Mouse (Mus musculus) liver, adult 2 months (tissue): ENCODE results near the gene Rbbp6. TPM values are rescaled to one million over a fixed set of nuclear protein-coding genes. Genes with fewer than 3 reads are reported as not detected.

Experiments used
- DNase-seq: peaks from one replicate; pipeline ENCODE4 v3.0.0-alpha.2; 2011; ENCODE audit warnings: low read depth, low spot score; ENCODE audit errors: extremely low read depth
- H3K27ac ChIP-seq: fragments of 200-500 bp; replicated peaks from 2 replicates; pipeline ENCODE4 v1.5.1; 2012; ENCODE audit warnings: low read depth, mild to moderate bottlenecking, control low read depth, inconsistent platforms, low read length; ENCODE audit not compliant: insufficient read depth
- H3K27me3 ChIP-seq: fragments of 200-500 bp; 2 replicates; pipeline ENCODE4 v1.6.1; 2012; ENCODE audit warnings: mild to moderate bottlenecking, moderate library complexity, low read length, inconsistent platforms; ENCODE audit not compliant: control insufficient read depth, insufficient read depth
- H3K36me3 ChIP-seq: fragments of 200-500 bp; 2 replicates; pipeline ENCODE4 v1.6.1; 2012; ENCODE audit warnings: low read length, inconsistent platforms; ENCODE audit not compliant: control insufficient read depth, insufficient read depth
- H3K4me1 ChIP-seq: fragments of 200-500 bp; 2 replicates; pipeline ENCODE4 v1.6.1; 2011; ENCODE audit warnings: low read length; ENCODE audit not compliant: control insufficient read depth, insufficient read depth
- H3K4me3 ChIP-seq: fragments of 200-500 bp; 2 replicates; pipeline ENCODE4 v1.5.1; 2011; ENCODE audit warnings: low read depth, mild to moderate bottlenecking, control low read depth, low read length, moderate library complexity; ENCODE audit not compliant: insufficient read depth
- H3K79me2 ChIP-seq: fragments of 200-500 bp; 2 replicates; pipeline ENCODE4 v1.6.1; 2012; ENCODE audit warnings: inconsistent platforms, mild to moderate bottlenecking, low read length, moderate library complexity; ENCODE audit not compliant: control insufficient read depth, insufficient read depth
- H3K9ac ChIP-seq: fragments of 200-500 bp; 2 replicates; pipeline ENCODE4 v1.6.1; 2012; ENCODE audit warnings: low read depth, mild to moderate bottlenecking, control low read depth, inconsistent platforms, low read length
- CTCF ChIP-seq: fragments of 200-500 bp; IDR thresholded peaks from 2 replicates; pipeline ENCODE4 v1.5.1; 2011; ENCODE audit warnings: low read depth, low read length, control low read depth
- POLR2A ChIP-seq: fragments of 200-500 bp; IDR thresholded peaks from 2 replicates; pipeline ENCODE4 v1.6.1; 2011; ENCODE audit warnings: low read length, control low read depth; ENCODE audit not compliant: insufficient read depth; ENCODE audit errors: extremely low read depth
- WGBS: fragments of 180-500 bp; shearing (Covaris S2); methylation state at CpG from one replicate; pipeline ENCODE4 v1.1.7; 2018; 5-methylcytosine and 5-hydroxymethylcytosine counted together
- polyA plus RNA-seq: library from polyadenylated mRNA; depleted of rRNA; stranded (reverse); fragments of >200 nt; gene quantifications from 2 replicates; pipeline ENCODE4 v1.2.3, GENCODE M21; 2012
- total RNA-seq: library from RNA; depleted of rRNA; stranded (reverse); fragments of >200 nt; gene quantifications from 2 replicates; pipeline ENCODE4 v1.2.3, GENCODE M21; 2014

The Rbbp6 gene
- total and polyA plus RNA-seq, 2 experiments: 6.1 to 21.6 TPM

GRCm38 (mm10) chr7:122936626-122937025 lies 28.9 kb upstream of the Rbbp6 start:
- no peak for DNase-seq
- Histone ChIP-seq H3K27me3 (no peaks in the 10 kb centered on the region), H3K4me3 (no peak overlapping the region), H3K27ac (no peak overlapping the region), H3K79me2 (no peaks in the 10 kb centered on the region), H3K36me3 (no peaks in the 10 kb centered on the region), H3K9ac (no peak overlapping the region), H3K4me1 (no peaks in the 10 kb centered on the region)
- TF ChIP-seq POLR2A (no peak), CTCF (no peak)

- 85% methylated on average over 1 of the region's 1 CpGs for WGBS
- Histone ChIP-seq H3K9ac (no peak overlapping the region), H3K4me1 (no peaks in the 10 kb centered on the region), H3K36me3 (no peaks in the 10 kb centered on the region), H3K79me2 (no peaks in the 10 kb centered on the region), H3K27me3 (no peaks in the 10 kb centered on the region), H3K4me3 (no peak overlapping the region), H3K27ac (no peak overlapping the region)
- no peak for DNase-seq
- TF ChIP-seq POLR2A: no peak
- no peak for TF ChIP-seq CTCF
These were observed 27.3 kb upstream of the Rbbp6 start for GRCm38 (mm10) chr7:122938197-122938596.

- no peak overlapping the region for H3K4me3 ChIP-seq
These were observed 26.3 kb upstream of the Rbbp6 start for GRCm38 (mm10) chr7:122939181-122939580.

GRCm38 (mm10) chr7:122940371-122941075 lies 25.0 kb upstream of the Rbbp6 start:
- Histone ChIP-seq H3K36me3 (no peaks in the 10 kb centered on the region), H3K4me1 (no peaks in the 10 kb centered on the region), H3K27me3 (no peaks in the 10 kb centered on the region), H3K79me2 (no peaks in the 10 kb centered on the region), H3K4me3 (no peak overlapping the region), H3K27ac (no peak overlapping the region), H3K9ac (no peak overlapping the region)
- DNase-seq: no peak
- 17% methylated on average over 12 of the region's 12 CpGs for WGBS
- TF ChIP-seq POLR2A (no peak), CTCF (no peak)

More at GRCm38 (mm10) chr7:122939181-122939580, 26.3 kb upstream of the Rbbp6 start:
- 73% methylated on average over 3 of the region's 3 CpGs for WGBS
- DNase-seq: no peak
- Histone ChIP-seq H3K9ac (no peak overlapping the region), H3K36me3 (no peaks in the 10 kb centered on the region), H3K79me2 (no peaks in the 10 kb centered on the region), H3K27me3 (no peaks in the 10 kb centered on the region), H3K4me1 (no peaks in the 10 kb centered on the region), H3K27ac (no peak overlapping the region)
- TF ChIP-seq CTCF (no peak), POLR2A (no peak)

- DNase-seq: no peak
- TF ChIP-seq POLR2A: no peak
- peak; percentile 27; the same call in 1 of the 2 replicates for TF ChIP-seq CTCF
These were observed 23.4 kb upstream of the Rbbp6 start for GRCm38 (mm10) chr7:122942111-122942510.

GRCm38 (mm10) chr7:122945149-122945548 lies 20.3 kb upstream of the Rbbp6 start:
- TF ChIP-seq CTCF (peak; percentile 38; the same call in 1 of the 2 replicates), POLR2A (no peak)
- Histone ChIP-seq H3K27me3 (no peaks in the 10 kb centered on the region), H3K79me2 (no peaks in the 10 kb centered on the region), H3K4me3 (no peak overlapping the region), H3K27ac (no peak overlapping the region), H3K4me1 (no peaks in the 10 kb centered on the region), H3K9ac (no peak overlapping the region), H3K36me3 (no peaks in the 10 kb centered on the region)
- DNase-seq: peak; percentile 70
- 3% methylated on average over 1 of the region's 1 CpGs for WGBS

More at GRCm38 (mm10) chr7:122942111-122942510, 23.4 kb upstream of the Rbbp6 start:
- Histone ChIP-seq H3K36me3 (no peaks in the 10 kb centered on the region), H3K4me1 (no peaks in the 10 kb centered on the region), H3K79me2 (no peaks in the 10 kb centered on the region), H3K4me3 (no peak overlapping the region), H3K9ac (no peak overlapping the region), H3K27ac (no peak overlapping the region), H3K27me3 (no peaks in the 10 kb centered on the region)
- 92% methylated on average over 8 of the region's 8 CpGs for WGBS
